Mouse (Mus musculus) embryo, embryonic 10.5 days (tissue): Measurements from ENCODE around the gene Flot1.
"Not testable (repeated sequence)": the region's sequence is repeated elsewhere in the genome, so short reads cannot be mapped to it uniquely, and the experiment has no call there.

Experiments used
- DNase-seq: peaks from one replicate; pipeline ENCODE4 v3.0.0-alpha.2; 2015; ENCODE audit warnings: low spot score

Gene Flot1

DNA sequence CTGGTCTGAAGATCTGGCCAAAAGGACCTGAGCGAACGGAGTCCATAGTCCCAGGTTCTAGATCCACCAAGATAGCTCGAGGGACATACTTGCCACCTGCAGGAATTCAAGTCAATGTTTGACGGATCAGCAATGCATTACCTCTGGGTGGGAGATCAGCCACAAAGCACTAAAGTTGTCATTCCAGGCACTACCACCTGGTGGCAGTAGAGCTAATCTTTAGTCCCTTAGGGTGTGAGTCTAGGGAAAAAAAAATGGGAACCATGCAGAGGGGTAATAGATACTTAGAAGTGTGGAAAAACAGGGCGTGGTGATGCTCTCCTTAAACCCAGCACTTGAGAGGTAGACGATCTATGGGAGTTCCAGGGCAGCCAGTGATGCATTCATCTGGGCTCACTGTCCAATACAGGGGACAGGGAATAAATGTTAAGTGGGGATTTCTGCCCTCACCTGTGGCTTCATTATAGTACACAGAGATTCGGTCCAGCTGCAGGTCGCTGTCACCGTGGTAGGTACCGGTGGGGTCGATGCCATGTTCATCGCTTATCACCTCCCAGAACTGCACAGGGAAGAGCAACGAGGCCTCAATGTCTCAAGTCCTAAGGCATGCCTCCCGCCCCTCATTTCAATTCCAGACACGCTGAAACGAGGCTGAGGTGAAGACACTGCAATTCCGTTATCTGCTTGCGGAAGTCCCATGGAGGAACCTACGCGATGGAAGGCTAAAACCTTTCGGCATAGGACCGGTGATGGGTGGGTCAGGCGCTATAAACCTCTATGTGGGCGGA lies 13.3 kb downstream of the Flot1 start:
- DNase-seq, result peak; percentile 95

- peak; percentile 96 for DNase-seq
Measured at GRCm38 (mm10) chr17:35836991-35837422, 14.0 kb downstream of the Flot1 start.

DNA sequence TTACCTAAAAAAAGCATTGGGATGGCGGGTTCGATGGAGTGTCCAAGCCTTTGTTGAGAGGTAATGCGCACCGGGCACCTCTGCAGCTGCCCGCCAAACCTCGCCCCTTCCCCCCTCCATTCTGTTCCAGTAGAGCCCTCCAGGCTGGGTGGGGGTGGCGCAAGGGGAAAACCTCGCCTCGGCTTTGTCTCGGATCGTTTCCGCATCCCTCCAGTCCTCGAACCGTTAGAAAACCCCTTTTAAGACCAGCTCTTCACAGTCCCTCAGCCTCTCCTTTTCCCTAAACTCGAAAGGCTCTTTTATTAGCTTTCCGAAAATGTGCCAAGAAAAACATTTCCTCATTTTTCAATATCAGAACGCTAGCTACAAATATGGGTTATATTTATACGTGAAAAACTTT lies 14.5 kb downstream of the Flot1 start:
- peak; percentile 80 for DNase-seq

DNA sequence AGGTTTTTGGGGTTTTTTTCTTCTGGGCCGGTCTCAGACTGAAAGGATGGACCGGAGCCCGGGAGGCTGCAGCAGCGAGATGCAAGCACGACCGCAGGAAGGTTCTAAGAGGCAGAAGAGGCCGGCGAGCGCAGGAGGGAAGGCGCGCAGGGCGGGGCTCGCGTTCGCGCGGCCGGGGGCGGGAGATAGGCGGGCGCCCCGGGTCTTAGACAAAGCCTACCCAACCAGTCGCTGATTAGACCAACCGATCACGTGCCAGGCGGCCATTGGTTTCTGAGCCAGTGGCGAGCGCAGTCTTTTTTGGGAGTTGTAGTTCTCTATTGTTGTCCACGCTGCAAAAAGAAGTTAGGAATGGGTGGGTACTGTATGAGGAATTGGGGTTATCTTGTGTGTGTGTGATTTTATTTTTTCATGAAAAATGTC lies 15.1 kb downstream of the Flot1 start, which contains the start of gene Tubb5:
Gene Tubb5, minus strand, starts transcription at position 185 of the 423 bp plus-strand sequence.
- peak; percentile 98 for DNase-seq

GRCm38 (mm10) chr17:35838570-35838969 lies 15.5 kb downstream of the Flot1 start:
- no peak for DNase-seq

GRCm38 (mm10) chr17:35839002-35839401 lies 16.0 kb downstream of the Flot1 start:
- not testable (repeated sequence) for DNase-seq

- peak; percentile 14 for DNase-seq
Measured at GRCm38 (mm10) chr17:35840561-35840960, 17.5 kb downstream of the Flot1 start.

DNA sequence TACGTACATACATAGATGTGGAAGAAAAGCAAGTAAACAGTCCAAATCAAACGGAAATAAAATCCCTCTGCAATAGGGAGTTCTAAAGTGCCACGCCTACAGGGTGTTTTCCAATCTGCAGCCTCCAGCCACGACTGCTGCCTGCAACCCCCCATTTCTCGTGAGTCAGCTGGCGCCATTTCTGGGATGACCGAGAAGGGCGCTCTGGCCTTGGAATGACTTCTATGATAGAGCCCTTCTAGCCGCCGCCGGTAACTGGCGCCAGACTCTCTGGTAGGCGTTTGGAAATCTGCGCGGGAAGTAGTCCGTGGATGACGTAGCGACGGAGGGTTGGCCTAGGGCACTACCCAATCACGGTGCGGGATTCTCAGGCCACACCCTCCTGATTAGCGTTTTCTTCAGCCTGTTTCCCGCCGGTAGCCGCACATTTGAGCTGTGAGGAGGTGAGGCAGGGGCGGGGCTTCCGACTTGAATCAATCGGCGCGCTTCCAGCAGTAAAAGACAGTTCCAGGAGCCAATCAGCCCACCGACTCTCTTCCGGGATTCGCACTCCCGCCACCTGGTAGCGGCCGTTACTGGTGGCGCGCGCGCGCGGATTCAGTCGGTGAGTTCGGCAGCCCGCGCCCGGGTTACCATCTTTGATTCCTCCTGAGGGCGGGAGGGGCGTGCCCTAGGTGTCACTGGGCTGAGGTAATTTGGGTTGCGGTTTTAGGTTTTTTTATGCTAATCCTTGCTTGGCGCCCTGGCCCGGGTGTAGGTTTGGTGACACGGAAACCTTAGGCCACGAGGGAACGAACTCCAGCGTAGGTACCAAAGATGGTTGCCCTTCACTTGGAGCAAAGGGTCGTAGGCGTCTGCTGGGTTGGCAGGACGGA lies 18.3 kb downstream of the Flot1 start, which contains the start of gene Mdc1:
Gene Mdc1, plus strand, starts transcription at position 440 of the 875 bp plus-strand sequence.
- DNase-seq, result peak; percentile 100

DNA sequence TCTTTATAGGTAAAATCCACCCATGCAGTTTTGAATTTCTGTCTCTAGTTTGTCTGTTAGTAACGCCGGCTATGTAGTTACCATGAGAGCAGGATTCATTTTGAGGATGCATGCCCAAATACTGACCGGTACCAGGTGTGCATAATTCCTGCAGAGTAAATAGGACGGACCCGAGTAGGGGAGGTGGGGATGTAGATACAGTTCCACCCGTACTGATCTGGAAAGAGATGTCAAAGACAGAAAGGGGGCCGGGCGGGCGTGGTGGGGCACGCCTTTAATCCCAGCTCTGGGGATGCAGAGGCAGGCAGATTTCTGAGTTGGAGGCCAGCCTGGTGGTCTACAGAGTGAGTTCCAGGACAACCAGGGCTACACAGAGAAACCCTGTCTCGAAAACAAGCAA lies 19.0 kb downstream of the Flot1 start:
- no peak for DNase-seq

DNA sequence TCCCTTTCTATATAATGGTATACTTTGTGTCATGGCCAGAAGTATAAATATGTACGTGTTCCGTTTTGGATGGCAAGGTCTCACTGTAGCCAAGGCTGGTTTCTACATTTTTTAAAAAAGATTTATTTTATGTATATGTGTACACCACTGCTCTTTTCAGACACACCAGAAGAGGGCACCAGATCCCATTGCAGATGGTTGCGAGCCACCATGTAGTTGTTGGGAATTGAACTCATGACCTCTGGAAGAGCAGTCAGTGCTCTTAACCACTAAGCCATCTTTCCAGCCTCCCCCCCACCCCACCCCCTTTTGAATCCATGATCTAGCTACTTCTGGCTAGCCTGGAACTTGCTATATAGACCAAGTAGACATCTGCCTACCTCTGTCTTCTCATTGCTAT lies 20.5 kb downstream of the Flot1 start:
- DNase-seq, result no peak

- no peak for DNase-seq
Measured at GRCm38 (mm10) chr17:35848112-35848511, 25.1 kb downstream of the Flot1 start.

DNA sequence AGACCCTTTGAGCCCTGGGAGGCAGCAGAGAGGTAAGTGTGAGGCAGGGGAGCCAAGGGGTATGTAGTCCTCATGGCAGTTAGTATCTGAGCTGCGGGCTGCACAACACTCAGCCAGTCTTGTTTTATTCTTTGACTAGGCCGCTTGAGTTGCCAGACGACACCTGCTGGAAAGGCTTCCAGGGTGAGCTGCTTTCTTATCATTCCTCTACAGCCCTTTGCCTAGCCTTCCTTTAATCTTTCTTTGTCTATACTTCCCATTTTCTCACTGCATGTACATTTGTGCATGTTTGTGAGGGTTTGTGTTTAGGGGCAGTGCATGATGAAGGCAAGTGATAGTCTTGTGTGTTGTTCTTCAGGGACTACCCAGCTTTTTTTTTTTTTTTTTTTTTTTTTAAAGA lies 27.9 kb downstream of the Flot1 start:
- no peak for DNase-seq

DNA sequence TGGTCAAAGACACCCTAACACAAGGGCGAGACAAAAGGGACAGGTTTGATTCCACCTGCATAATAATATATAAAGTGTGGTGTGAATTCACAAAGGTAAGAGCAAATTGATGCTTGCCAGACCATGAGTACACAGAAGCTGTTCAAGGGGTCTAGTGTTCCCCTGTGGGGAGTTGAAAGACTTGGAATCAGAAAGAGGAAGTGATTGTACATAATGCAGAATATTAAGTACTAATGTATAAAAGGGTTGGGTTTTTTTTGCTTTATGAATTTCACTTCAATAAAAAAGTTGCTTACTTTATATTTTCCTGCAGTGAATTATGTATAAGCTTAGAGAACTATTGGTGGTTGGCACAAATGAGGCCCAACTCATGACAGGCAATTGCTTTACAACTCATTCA lies 36.3 kb downstream of the Flot1 start:
- DNase-seq, result no peak

DNA sequence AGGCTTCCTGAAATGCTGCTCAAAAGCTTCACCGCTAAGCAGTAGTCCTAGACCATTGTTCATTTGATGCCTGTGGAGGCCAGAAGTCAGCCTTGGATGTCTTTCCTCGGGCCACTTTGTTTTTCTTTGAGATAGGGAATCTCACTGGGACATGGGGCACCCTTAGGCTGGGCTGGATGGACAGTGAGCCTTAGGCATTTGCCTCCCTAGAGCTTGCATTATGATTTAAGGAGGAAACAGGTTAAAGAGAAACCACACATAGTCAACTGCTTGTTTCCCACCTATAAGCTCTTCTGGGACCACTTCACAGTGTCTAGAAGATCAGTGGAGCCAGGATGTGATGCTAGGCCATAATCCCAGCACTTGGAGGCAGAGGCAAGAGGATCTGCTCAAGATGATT lies 36.8 kb downstream of the Flot1 start:
- no peak for DNase-seq

- DNase-seq, result no peak
Measured at GRCm38 (mm10) chr17:35860831-35861197, 37.8 kb downstream of the Flot1 start.

DNA sequence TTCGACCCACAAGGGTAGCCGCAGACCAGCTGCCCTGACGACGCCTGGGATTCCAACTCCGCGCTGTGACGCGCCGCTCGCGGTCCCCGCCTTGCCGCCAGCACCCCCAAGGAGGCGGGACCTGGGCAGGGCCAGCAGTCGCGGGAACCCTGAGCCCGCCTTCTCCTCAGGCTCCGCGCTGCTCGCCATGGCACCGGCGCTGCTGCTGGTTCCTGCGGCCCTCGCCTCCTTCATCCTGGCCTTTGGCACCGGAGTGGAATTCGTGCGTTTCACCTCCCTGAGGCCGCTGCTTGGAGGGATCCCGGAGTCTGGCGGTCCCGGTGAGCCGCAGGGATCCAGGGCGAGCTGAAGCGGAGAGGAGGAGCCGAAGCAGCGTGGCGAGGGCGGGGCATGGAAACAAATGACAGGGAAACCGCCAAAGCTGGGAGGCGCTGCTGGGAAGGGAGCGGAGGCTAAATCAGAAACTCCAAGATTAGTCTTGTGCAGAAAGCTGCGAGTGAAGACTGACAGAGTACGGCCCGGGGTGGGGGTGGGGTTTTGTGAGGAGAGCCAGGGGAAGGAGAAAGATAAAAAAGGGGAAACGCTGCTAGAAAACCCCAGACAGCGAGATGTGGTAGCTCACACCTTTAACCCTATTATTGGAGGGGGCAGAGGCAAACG lies 38.3 kb downstream of the Flot1 start, which contains the start of gene Nrm:
Gene Nrm, plus strand, starts transcription at position 121 of the 660 bp plus-strand sequence.
- peak; percentile 94 for DNase-seq

GRCm38 (mm10) chr17:35864832-35865353 lies 41.9 kb downstream of the Flot1 start:
- DNase-seq, result no peak

DNA sequence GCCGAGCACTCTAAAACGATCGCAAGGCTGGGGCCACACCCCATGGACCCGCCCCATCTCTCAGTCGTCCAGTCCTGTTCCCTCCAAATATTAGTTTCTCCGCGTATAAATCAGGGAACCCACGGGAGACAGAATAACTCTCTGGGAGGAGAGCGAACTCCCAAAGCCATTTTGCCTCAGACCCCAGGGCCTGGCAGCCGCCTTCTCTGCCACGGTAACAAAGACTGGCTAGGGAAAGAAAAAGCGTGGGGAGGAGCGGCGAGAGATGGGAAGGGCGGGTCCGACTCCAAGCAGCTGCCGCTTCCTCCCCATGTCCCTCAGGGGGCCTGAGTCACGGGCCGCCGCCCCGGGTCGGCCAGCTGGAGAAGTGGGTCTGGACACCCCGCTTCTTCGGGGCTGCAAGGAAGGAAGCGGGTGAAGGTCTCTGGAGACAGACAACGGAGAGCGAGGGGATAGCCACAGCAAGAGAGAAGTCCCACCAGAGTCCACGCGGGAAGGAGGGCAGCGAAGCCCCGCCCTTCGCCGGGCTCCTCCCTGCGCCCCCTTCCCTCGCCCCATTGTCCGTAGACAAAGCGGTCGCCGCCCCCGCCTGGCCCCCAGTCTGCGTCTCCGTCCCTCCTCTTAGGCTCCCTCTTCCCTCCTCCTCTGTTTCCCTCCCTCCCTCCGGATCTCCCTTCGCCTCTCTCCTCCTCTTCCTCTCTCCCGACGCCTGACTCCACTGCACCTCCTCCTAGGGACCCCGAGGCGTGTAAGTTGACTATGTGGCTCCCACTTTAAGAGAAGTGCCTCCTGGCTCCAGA lies 42.7 kb downstream of the Flot1 start, which contains the start of gene Ppp1r18:
Gene Ppp1r18, plus strand, starts transcription at position 113 of the 800 bp plus-strand sequence.
- peak; percentile 90 for DNase-seq

- peak; percentile 75 for DNase-seq
Measured at GRCm38 (mm10) chr17:35866281-35866831, 43.3 kb downstream of the Flot1 start.
